Mouse (Mus musculus) bone marrow, adult 2 months (tissue): ENCODE measurements at regions not wholly inside any gene's neighbourhood (a gene's known extent, or its start where the extent isn't known, plus 50 kb on each side); places are given as distances from the start of the nearest gene placed in this dataset.

Experiments used
- CTCF ChIP-seq: fragments of 200-500 bp; IDR thresholded peaks from 2 replicates; pipeline ENCODE4 v1.5.1; 2011; ENCODE audit warnings: low read length, control low read depth; ENCODE audit not compliant: control insufficient read depth, insufficient read depth
- POLR2A ChIP-seq: fragments of 200-500 bp; IDR thresholded peaks from 2 replicates; pipeline ENCODE4 v1.6.1; 2011; ENCODE audit warnings: low read depth, mild to moderate bottlenecking, control low read depth, low read length, borderline replicate concordance; ENCODE audit not compliant: control insufficient read depth

DNA sequence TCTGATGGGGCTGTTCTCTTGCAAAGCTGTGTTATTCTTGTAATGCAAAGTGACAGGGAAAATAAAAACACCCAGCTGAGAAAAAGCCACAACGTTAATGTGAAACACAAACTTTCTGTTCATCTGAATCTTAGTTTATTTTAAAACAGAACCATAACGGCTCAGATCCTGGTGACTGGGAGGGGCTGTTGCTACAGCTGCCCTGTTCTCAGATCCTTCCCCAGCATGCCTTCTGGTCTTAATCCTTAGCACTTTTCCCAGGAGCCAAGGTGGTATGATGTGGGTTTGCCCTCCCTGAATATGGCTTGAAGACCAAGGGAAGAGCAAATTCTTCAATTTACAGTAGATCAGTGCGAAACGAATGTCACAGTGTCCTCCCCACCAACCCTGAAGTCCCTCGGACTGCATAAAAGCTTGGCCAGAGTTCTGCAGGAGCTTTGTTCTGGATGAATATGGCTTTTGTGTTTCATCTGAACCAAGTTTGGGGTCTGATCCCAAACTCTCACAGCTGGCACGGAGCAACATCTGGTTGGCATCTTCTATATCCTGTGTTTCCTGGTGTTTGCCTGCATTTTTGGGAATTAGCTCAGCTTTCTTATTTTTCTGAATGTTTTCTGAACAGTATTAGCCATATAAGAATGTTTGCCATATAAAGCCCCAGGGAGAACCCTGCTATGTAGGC lies 686.9 kb downstream of the Dhx35 start:
- TF ChIP-seq POLR2A (no peak), CTCF (no peak)
